Mouse (Mus musculus): ENCODE measurements around the gene Gm49721. TPM values are rescaled to one million over a fixed set of nuclear protein-coding genes. Genes with fewer than 3 reads are reported as not detected.

Gm49721 gene
- polyA plus RNA-seq (2021; fragmentation: Nextera tagmentation): 0.50 and 0.78 TPM in 2 replicates
- long read RNA-seq, experiment 1, partial matches to known transcripts: 0 of 3 reads
- long read RNA-seq, experiment 1, other reads (novel, unspliced or antisense): 3 of 3 reads
- long read RNA-seq, experiment 2, partial matches to known transcripts: 0 of 4 reads
- long read RNA-seq, experiment 2, other reads (novel, unspliced or antisense): 4 of 4 reads

DNA sequence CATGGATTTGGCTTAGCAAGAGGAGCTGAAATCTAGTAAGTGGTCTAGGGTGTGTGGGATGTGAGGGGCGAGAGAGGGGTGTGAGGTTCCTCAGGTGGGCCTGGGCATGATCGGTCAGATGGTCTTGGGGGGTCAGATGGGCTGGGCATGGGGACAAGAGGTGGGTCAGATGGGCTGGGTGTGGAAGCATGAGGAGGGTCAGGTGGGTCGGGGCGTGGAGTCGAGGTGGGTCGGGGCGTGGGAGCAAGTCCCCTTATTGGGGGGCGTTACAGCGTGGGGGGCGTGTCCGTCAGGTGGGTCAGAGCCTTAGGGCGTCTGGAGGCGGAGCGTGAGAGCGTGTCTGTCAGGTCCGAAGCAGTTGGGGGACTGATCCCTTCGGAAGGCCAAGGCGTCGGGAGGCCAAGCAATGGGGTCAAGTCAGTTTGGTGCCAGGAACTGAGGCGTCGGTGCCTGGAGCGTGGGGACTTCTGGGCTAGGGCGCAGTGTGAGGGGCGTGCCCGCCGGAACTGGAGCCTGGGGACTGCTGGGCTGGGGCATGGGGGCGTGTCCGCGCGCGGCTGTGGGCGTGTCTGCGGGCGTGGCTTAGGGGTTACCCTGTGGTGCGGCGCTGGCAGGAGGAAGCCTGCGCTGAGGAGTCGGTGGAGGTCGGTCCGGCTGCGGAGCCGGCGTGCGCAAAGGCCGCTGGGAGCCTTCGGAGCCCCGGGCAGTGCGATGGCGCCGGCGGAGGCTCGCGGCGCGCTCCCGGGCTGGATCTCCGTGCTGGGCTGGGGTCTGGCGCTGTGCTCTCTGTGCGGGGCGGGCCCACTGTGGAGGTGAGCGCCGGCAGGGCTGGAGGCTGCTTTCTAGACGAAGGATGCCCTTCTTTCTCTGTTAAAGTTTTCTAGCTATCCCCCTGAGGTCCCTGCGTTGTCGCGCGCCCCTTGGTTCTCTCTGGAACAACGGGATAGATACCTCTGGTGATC, at the start of gene Gm49721:
Gene Gm49721, plus strand, starts transcription at position 618 of the 962 bp plus-strand sequence.

DNA sequence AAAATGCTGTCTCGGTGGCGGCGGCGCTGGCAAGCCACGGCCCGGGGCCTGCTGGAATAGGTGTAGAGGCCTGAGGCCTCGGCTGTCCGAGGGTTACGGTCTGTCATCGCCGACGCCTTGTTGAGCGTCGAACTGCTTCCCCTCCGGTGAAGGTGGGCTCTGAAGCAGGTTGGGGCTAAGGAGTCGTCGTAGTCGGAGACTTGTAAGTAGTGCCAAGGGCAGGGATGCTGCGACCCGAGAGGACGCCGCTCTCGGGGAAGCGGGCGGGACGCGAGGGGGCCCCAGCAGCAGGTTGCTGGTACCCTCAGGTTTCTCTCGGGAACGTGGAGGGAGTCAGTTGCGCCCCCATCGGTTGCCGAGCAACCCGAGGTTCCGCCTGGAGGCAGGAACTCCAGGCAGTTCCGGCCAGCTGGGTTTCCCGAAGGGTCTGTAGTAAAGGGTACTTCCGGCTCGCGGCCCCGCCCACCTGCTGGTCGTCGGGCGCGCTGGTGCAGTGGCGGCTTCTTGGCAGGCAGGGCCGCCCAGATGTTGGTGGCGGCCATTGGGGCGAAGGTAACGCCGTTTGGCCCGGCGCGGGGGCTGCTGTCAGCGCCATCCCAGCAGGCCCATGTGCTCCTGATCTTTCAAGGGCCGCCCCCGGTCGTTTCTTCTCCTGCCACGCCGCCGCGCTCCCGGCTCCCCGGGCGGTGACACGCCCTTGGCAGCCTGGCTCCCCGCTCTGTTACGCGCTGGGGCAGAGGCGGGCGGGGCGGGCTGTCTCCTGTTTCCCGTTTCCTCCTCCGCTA, 30.5 kb upstream of the Gm49721 start, which contains the start of gene Rsph3b:
Gene Rsph3b, minus strand, starts transcription at position 699 of the 785 bp plus-strand sequence.

DNA sequence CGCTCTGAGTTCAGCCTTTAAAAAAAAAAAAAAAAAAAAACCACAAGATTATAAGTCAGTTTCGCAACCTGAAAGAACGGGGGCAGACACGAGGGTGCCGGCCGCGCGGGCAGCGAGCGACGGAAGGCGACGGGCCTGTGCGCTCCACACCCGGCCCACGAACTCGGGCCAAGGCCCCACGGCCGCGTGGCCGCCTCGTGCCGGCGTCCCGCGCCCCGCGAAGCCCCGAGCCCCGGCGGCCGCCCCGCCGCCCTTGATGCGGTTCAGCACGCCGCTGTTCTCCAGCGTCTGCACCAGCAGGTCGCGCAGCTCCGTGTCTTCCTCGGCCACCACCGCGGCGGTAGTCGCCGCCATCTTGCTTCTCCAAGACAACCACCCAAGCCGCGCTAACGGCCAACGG, 17.9 kb upstream of the Gm49721 start, which contains the start of gene Tagap1:
Gene Tagap1, minus strand, starts transcription at position 381 of the 400 bp plus-strand sequence.

DNA sequence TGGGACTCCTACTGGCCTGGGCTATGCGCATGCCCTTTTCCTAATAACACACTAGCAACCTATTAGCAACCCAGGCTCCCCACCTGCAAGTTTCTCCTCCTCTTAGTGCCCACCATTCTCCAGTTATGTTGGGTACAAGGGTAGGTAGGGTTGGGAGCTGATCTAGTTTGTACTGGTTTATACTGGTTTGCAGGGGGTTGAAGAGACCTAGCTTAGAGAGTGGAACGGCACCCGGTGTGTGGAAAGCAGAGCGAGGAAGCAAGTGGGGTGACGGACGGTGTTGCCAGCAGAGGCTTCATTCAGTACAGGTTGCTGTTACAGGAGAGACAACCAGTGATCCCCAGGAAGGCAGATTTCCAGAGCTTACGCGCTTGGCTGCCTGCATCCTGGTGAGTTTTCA, 8.4 kb upstream of the Gm49721 start, which contains the start of gene Rnaset2b:
Gene Rnaset2b, plus strand, starts transcription at position 301 of the 400 bp plus-strand sequence.

DNA sequence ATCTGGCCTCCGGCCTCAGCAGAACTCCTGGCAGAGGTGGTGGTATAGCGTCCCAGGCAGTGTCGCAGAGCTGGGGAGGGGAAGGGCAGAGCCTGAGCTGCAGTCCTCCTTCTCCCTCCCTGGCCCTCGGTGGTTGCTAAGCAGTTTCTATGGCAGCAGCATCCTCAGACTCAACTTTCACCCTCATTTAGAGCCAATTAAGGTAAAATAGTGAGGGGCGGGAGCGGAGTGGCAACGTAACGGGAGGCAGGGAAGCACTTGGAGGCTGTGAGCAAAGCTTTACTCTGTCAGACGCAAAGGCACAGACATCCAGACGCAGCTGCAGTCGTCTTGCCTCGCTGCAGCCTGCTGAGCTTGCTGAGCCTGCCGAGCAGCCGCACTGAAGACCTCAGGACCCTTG, 46.6 kb downstream of the Gm49721 start, which contains the start of gene Gm1604a:
Gene Gm1604a, plus strand, starts transcription at position 312 of the 400 bp plus-strand sequence.

Other genes with a start within 250 kb of the Gm49721 start
- 21.9 and 30.3 TPM in 2 replicates for gene Ezr, start 196.1 kb upstream of the Gm49721 start, polyA plus RNA-seq (2021; fragmentation: Nextera tagmentation)
- 49.5 and 51.0 TPM in 2 replicates for gene Rsph3b, start 30.2 kb upstream of the Gm49721 start, polyA plus RNA-seq (2021; fragmentation: Nextera tagmentation)
- 47.0 and 68.6 TPM in 2 replicates for gene Tagap1, start 17.7 kb upstream of the Gm49721 start, polyA plus RNA-seq (2021; fragmentation: Nextera tagmentation)
- gene Rnaset2b, start 8.3 kb upstream of the Gm49721 start, polyA plus RNA-seq (2021; fragmentation: Nextera tagmentation): 91.6 and 121 TPM in 2 replicates
- gene Gm1604a, start 46.7 kb downstream of the Gm49721 start, polyA plus RNA-seq (2021; fragmentation: Nextera tagmentation): not detected in 2 replicates
- gene Rps6ka2, start 191.2 kb downstream of the Gm49721 start, polyA plus RNA-seq (2021; fragmentation: Nextera tagmentation): 12.7 and 12.9 TPM in 2 replicates